ENCODE assay signal across 8 mouse cellular contexts in the genomic region with DNA sequence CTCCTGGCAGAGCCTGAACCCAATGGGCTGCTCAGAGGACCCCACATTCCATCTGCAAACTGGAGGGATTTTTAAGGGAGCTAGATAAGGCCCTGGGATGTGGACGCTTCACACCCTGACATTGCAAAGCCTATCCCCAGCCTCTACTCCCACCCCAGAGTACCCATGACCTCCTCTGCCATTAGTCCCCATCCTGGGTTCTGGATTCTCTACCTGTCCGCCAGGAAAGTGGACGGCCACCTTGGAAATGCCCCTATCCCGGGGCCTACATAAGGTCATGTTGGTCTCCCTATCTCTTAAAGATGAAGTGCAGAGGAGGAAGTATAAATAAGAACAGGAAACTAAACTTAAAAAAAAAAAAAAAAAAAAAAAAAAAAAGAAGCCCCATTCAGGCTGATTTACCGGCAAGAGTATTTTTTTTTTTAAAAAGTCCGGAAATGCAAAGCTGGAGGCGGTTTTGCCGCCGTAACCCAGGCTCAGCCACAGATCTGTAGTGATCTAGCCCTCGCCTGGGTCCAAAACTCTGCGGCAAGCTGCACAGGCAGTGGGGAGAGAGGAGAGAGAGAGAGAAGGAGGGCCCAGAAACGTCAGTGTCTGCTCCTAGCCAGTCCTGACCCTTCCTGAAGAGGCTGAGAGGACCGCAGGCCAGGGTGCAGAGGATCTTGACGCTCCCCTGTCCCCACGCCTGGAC. TPM values are rescaled to one million over a fixed set of nuclear protein-coding genes. Genes with fewer than 3 reads are reported as not detected.
DNase-seq lines count a peak whose midpoint lies in the region; ATAC-seq and TF ChIP-seq lines count a peak whose summit lies in the region.

No protein-coding gene starts in this region.

- no peaks in the 10 kb centered on the region for H3K9me3 ChIP-seq in ES-Bruce4 (replicated peaks; ENCODE audit: control insufficient read depth, insufficient read depth, low read length, poor library complexity, severe bottlenecking)
- no peaks in the 10 kb centered on the region for H3K9me3 ChIP-seq in forebrain, postnatal 0 days (ENCODE audit: low read length)
- no peaks in the 10 kb centered on the region for H3K9me3 ChIP-seq in midbrain, embryonic 15.5 days

- peak overlapping the region; percentile 66 for H3K4me2 ChIP-seq in forebrain, postnatal 0 days (ENCODE audit: low read depth)
- peak overlapping the region; percentile 68 for H3K4me2 ChIP-seq in midbrain, embryonic 15.5 days

- H3K27me3 ChIP-seq in ES-Bruce4 (ENCODE audit: control insufficient read depth, insufficient read depth, low read length, poor library complexity, severe bottlenecking): no peaks in the 10 kb centered on the region
- H3K27me3 ChIP-seq in forebrain, postnatal 0 days (ENCODE audit: insufficient read depth, low read length): no peaks in the 10 kb centered on the region
- H3K27me3 ChIP-seq in midbrain, embryonic 15.5 days (replicated peaks): peaks cover 27% of the 10 kb centered on the region

- no peak for TF ChIP-seq CTCF in ES-Bruce4 (IDR thresholded peaks at IDR 0.05; ENCODE audit: low read depth, low read length)
- TF ChIP-seq CTCF in forebrain, postnatal 0 days (IDR thresholded peaks at IDR 0.05; ENCODE audit: low read depth): no peak

- peak; percentile 14; the same call in 1 of the 2 replicates for ATAC-seq in forebrain, postnatal 0 days
- ATAC-seq in midbrain, embryonic 15.5 days (replicated peaks): peak; percentile 24; the same call in 1 of the 2 replicates

- no peak for TF ChIP-seq EP300 in ES-Bruce4 (IDR thresholded peaks at IDR 0.05; ENCODE audit: insufficient read depth, low read depth, low read length)

- TF ChIP-seq POLR2A in ES-Bruce4 (IDR thresholded peaks at IDR 0.05; ENCODE audit: insufficient read depth, low read length): no peak

- H3K27ac ChIP-seq in ES-Bruce4 (ENCODE audit: insufficient read depth, low read length): no peak overlapping the region
- H3K27ac ChIP-seq in forebrain, postnatal 0 days (ENCODE audit: low read depth, low read length): no peak overlapping the region
- H3K27ac ChIP-seq in midbrain, embryonic 15.5 days: no peak overlapping the region

- H3K4me1 ChIP-seq in ES-Bruce4 (ENCODE audit: control insufficient read depth, insufficient read depth, low read length): peaks cover 8% of the 10 kb centered on the region
- H3K4me1 ChIP-seq in forebrain, postnatal 0 days (ENCODE audit: insufficient read depth): no peaks in the 10 kb centered on the region
- peaks cover 14% of the 10 kb centered on the region for H3K4me1 ChIP-seq in midbrain, embryonic 15.5 days

- intact Hi-C loops in gastrocnemius, postnatal 36 days (cut with DNase I): no loop called here

- peak overlapping the region; percentile 64 for H3K4me3 ChIP-seq in ES-Bruce4 (ENCODE audit: low read depth, low read length)
- peak overlapping the region; percentile 40 for H3K4me3 ChIP-seq in forebrain, postnatal 0 days (ENCODE audit: low read depth, low read length)
- peak overlapping the region; percentile 36 for H3K4me3 ChIP-seq in midbrain, embryonic 15.5 days

- 30% methylated on average over 15 of the region's 15 CpGs for WGBS in forebrain, postnatal 0 days
- WGBS in midbrain, embryonic 15.5 days: 20% methylated on average over 15 of the region's 15 CpGs

- H3K36me3 ChIP-seq in ES-Bruce4 (ENCODE audit: control insufficient read depth, insufficient read depth, low read length, poor library complexity, severe bottlenecking): no peaks in the 10 kb centered on the region
- H3K36me3 ChIP-seq in forebrain, postnatal 0 days (ENCODE audit: insufficient read depth): no peaks in the 10 kb centered on the region
- no peaks in the 10 kb centered on the region for H3K36me3 ChIP-seq in midbrain, embryonic 15.5 days (replicated peaks)

- peak; percentile 93 for DNase-seq in CD4-positive helper T cell, adult 2 months (ENCODE audit: low read depth, low spot score)
- DNase-seq in forebrain, postnatal 0 days: no peak
- DNase-seq in liver: peak; percentile 34
- peak; percentile 74 for DNase-seq in thymus, postnatal 4 days
- DNase-seq in gastrocnemius, postnatal 36 days: no peak
- DNase-seq in adrenal gland, adult (ENCODE audit: inconsistent age in 2 of 2, low spot score in 1 of 2): no peak

- peak overlapping the region; percentile 35 for H3K9ac ChIP-seq in ES-Bruce4 (ENCODE audit: low read depth, poor library complexity, severe bottlenecking)
- H3K9ac ChIP-seq in forebrain, postnatal 0 days: peak overlapping the region; percentile 39
- peak overlapping the region; percentile 17 for H3K9ac ChIP-seq in midbrain, embryonic 15.5 days

RNA-seq across cellular contexts. Expression of gene Pik3cd, which starts 4.7 kb away (rescaled TPM):
- 13.3 and 13.5 TPM in 2 replicates for polyA plus RNA-seq in ES-Bruce4 (2011; ENCODE audit: insufficient read depth, insufficient read length, low read depth, missing spikeins)
- total RNA-seq in forebrain, postnatal 0 days (2014; rRNA removed): 17.0 and 21.8 TPM in 2 replicates
- 11.3 and 11.7 TPM in 2 replicates for polyA plus RNA-seq in forebrain, postnatal 0 days (2015; fragmentation: Nextera tagmentation; extraction: Ambion mirVana)
- 14.0 and 15.5 TPM in 2 replicates for polyA plus RNA-seq in midbrain, embryonic 15.5 days (2015; fragmentation: Nextera tagmentation; extraction: Ambion mirVana)
- total RNA-seq in gastrocnemius, postnatal 36 days (2021): 1 to 10 TPM; 8.8 to 10.0 TPM

RNA-seq across cellular contexts. Expression of gene Tmem201, which starts 40.2 kb away (rescaled TPM):
- 29.9 and 33.9 TPM in 2 replicates for polyA plus RNA-seq in ES-Bruce4 (2011; ENCODE audit: insufficient read depth, insufficient read length, low read depth, missing spikeins)
- 38.6 and 50.7 TPM in 2 replicates for total RNA-seq in forebrain, postnatal 0 days (2014; rRNA removed)
- polyA plus RNA-seq in forebrain, postnatal 0 days (2015; fragmentation: Nextera tagmentation; extraction: Ambion mirVana): 31.9 and 39.6 TPM in 2 replicates
- polyA plus RNA-seq in midbrain, embryonic 15.5 days (2015; fragmentation: Nextera tagmentation; extraction: Ambion mirVana): 51.1 and 51.4 TPM in 2 replicates
- 10 to 100 TPM; 33.1 to 40.5 TPM for total RNA-seq in gastrocnemius, postnatal 36 days (2021)

Comparison
In these comparisons a context has a peak if more than half of its experiments do, and no peak if none do; other contexts are left out.
1. DNase-seq: peak in CD4-positive helper T cell, adult 2 months (single experiment), liver (single experiment) and thymus, postnatal 4 days (single experiment); none in forebrain, postnatal 0 days (single experiment), gastrocnemius, postnatal 36 days (0 of 2) and adrenal gland, adult (0 of 2).
2. Peak in every context shown above with its lines, with median percentiles within 50 percentile points of each other: H3K4me3 ChIP-seq and H3K9ac ChIP-seq.